Mouse (Mus musculus): ENCODE measurements around the gene Pde3b.

- no peak for TF ChIP-seq EP300 (IDR thresholded peaks at IDR 0.05; ENCODE audit: low read depth)
- no peak for TF ChIP-seq CTCF (IDR thresholded peaks at IDR 0.05; ENCODE audit: low read depth)
Observed at GRCm38 (mm10) chr7:114478901-114479300, 63.8 kb downstream of the Pde3b start.

All from liver, embryonic 14.5 days (tissue).